In the genomic region with DNA sequence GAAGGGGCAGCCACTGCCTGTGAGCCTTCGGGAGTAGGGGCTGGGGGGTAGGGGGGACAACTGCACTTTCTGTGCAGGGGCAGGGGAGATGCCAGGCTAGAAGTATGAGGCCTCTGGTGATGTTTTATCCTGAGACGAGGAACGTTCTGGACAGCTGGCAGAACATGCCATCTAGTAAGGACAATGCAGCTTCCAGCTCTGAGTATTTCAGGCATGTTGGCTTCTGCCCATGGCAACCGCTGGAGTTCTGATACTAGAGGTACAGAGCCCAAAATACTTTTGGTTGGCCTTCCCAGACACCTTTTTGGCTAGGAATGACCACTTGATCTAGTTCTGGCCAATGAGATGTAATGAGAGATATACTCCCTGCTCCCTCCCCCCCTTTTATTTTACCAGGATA, we compare ENCODE assay signal across 14 mouse cellular contexts. TPM values are rescaled to one million over a fixed set of nuclear protein-coding genes. Genes with fewer than 3 reads are reported as not detected.
"Had no signal": no experiment of that assay in that cellular context is flagged by ENCODE, and none has a peak within 500 bp of the region (broad histone marks: within the 10 kb centered on the region; RNA-seq: fewer than 3 reads in every experiment).

No protein-coding gene starts in this region.

- ATAC-seq: lung, postnatal 0 days; midbrain, embryonic 16.5 days had no signal

- H3K36me3 ChIP-seq: limb, embryonic 10.5 days; liver, embryonic 15.5 days; stomach, embryonic 15.5 days had no signal

- H3K4me2 ChIP-seq: liver, embryonic 11.5 days; liver, embryonic 15.5 days; stomach, embryonic 15.5 days had no signal

- DNase-seq: kidney, postnatal 14 days; lung, adult 2 months; lung, postnatal 36 days; right cerebral cortex, postnatal 14 days; thymus, adult 2 months; thymus, postnatal 25 days had no signal

- H3K9ac ChIP-seq: liver, embryonic 15.5 days; stomach, embryonic 15.5 days had no signal

- H3K9me3 ChIP-seq: limb, embryonic 10.5 days; liver, embryonic 15.5 days; stomach, embryonic 15.5 days had no signal

- H3K27ac ChIP-seq: left cerebral cortex, adult 2 months; limb, embryonic 10.5 days; liver, embryonic 15.5 days; stomach, embryonic 15.5 days had no signal

- H3K4me3 ChIP-seq: left cerebral cortex, adult 2 months; limb, embryonic 10.5 days; liver, embryonic 15.5 days; stomach, embryonic 15.5 days had no signal

- H3K4me1 ChIP-seq: liver, embryonic 15.5 days; stomach, embryonic 15.5 days had no signal

RNA-seq across cellular contexts. Expression of a gene that starts 52.5 kb away (rescaled TPM):
- total RNA-seq: megakaryocyte progenitor cell, adult 5-6 weeks had no signal
